Mouse (Mus musculus) gastrocnemius, postnatal 25 days (tissue): ENCODE data around the gene BC025920. TPM values are rescaled to one million over a fixed set of nuclear protein-coding genes. Genes with fewer than 3 reads are reported as not detected.

Experiments
- DNase-seq: peaks from one replicate; pipeline ENCODE4 v3.0.0; 2022
- total RNA-seq, 2 experiments: library from RNA; stranded (reverse); gene quantifications; 1 replicate in 1 of 2; 2 replicates in 1 of 2; pipeline ENCODE4 v1.2.3; 2021

Gene BC025920
- total RNA-seq, 2 experiments from 2014 or later, result 1.8 to 2.5 TPM

DNA sequence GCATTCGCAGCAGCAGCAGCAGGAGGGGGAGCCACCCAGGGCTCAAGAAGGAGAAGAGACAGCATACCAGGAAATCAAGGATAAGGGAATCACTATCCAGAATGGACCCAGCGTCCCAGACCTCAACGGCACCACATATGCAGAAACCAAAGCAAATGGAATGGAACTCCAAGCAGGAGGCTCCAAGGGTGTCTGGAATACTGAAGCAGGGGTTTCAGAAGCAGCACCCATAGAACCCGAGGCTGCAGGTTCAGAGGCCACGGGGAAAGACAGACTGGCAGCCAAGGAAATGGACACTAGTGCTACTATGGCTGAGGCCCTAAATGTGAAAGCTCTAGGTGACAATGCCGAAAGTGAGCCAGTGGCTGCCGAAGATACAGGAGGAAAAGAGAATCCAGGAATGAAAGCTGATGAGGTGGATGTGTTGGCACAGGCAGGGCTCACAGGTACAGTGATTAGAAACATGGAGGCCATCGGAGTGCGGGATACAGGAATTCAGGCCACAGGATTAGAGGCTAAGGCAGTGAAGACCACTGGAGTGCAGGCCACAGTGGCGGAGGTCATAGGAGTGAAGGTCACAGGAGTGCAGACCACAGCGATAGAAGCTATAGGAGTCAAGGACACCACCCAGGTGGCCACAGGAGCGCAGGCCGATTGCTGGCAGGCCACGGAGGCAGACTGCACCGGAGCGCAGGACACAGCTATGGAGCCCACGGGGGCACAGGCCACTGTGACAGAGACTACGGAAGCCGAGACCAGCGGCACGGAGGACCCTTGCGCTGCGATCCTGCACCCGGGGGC, 36.8 kb downstream of the BC025920 start:
- peak; percentile 5 for DNase-seq

DNA sequence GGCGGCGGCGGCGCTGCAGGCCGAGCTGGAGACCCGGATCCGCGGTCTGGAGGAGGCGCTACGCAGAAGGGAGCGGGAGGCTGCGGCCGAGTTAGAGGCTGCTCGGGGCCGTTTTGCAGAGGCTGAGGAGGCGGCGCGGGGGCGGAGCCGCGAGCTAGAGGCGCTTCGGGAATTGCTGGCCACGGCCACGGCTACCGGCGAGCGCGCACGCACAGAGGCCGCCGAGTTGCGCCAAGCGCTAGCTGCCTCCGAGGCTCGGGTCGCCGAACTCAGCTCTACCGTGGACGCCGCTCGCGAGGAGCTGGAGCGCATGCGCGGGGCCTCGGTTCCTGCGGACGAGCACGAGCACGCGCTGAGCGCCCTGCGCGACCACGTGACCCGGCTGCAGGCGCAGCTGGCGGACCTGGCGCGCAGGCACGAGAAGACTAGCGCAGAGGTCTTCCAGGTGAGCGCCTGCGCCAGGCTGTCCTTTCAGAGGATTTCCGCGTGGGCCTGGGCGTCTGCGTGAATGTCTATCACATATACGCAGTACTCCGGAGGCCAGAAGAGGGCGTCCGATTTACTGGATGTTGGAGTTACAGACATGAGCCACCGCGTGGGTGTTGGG, 37.5 kb downstream of the BC025920 start:
- DNase-seq, result peak; percentile 97

DNA sequence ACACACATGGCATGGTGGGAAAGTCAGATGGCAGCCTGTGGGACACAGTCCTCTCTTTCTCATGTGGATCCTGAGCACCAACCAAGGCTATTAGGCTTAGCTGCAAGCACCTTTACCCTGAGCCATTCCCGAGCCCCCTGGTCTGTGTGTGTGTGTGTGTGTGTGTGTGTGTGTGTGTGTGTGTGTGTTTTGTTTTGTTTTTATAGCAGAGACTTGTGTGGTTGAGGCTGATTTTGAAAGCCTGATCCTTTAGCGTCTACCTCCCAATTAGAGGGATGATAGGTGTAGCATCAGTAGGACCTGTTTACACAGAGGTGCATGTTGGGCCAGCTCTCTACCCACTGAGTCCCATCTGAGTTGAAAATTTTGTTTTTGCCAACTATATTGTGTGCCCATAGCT, 38.1 kb downstream of the BC025920 start:
- peak; percentile 4 for DNase-seq

GRCm38 (mm10) chr10:81644716-81645115, 38.6 kb downstream of the BC025920 start:
- peak; percentile 5 for DNase-seq

DNA sequence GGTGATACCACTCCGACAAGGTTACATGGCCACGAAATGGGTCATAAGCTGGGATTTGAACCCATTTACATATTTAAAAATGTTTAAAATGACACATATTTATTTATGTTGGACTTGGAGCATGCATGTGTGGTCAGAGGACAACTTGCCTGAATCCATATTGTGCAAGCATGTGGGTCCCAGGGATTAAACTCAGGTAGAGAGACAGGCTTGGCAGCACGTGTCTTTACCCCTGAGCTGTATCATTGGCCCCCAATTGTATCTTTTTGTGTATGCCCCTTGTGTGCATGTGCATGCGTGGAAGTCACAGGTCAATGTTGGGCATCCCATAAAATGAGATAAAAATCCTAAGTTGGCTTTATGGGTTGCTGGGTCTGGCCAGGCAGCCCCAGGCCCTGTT, 39.3 kb downstream of the BC025920 start:
- no peak for DNase-seq

DNA sequence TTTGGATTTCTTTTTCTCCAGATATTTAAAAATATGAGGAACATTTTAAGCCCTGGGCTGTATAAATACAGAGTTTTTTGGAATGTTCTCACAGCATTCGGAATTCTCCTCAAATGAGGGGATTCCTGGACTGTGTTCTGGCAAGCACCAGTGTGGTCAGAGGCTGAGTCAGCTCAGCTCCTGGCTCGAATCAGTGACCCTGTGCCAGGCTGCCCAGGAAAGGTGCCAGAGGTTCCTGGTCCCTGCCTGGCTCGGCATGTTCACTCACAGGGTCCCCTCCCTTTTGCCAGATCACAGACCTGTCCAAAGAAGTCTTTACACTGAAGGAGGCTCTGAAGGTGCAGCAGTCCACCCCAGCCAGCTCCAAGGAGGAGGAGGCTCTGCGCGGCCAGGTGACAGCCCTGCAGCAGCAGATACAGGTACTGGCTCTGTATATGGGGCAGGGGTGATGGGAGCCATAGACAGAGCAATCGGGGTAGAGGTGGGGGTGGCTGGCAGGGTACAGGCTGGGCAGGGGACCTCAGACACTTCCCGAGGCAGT, 40.0 kb downstream of the BC025920 start:
- DNase-seq, result no peak

- peak; percentile 73 for DNase-seq
Measured at GRCm38 (mm10) chr10:81648803-81649775, 43.0 kb downstream of the BC025920 start, which contains the start of gene Gm10778. Gm10778 (plus strand) TSS chr10:81649059.

GRCm38 (mm10) chr10:81655178-81655577, 49.1 kb downstream of the BC025920 start:
- no peak for DNase-seq

- no peak for DNase-seq
Measured at GRCm38 (mm10) chr10:81656174-81656573, 50.1 kb downstream of the BC025920 start.

Other genes starting within 250 kb of the BC025920 start
- 1 to 10 TPM; 2.3 to 2.9 TPM for gene Mfsd12, start 248.8 kb upstream of the BC025920 start, total RNA-seq
- under 1 TPM; 0.48 to 0.49 TPM for gene 4930404N11Rik, start 240.5 kb upstream of the BC025920 start, total RNA-seq
- 10 to 100 TPM; 13.5 to 14.0 TPM for gene Fzr1, start 227.8 kb upstream of the BC025920 start, total RNA-seq
- gene Dohh, start 221.8 kb upstream of the BC025920 start, total RNA-seq, result 10 to 100 TPM; 41.1 to 41.2 TPM
- gene Gm48551, start 221.8 kb upstream of the BC025920 start, total RNA-seq, result 1 to 10 TPM in 1 of 2 experiments, under 1 TPM in 1; 0.78 to 1.0 TPM
- under 1 TPM in 1 of 2 experiments, not detected in 1; 0.59 TPM for gene Gm48552, start 217.3 kb upstream of the BC025920 start, total RNA-seq
- gene Smim24, start 213.2 kb upstream of the BC025920 start, total RNA-seq, result under 1 TPM in 1 of 2 experiments, not detected in 1; 0.67 TPM
- gene Nfic, start 150.6 kb upstream of the BC025920 start, total RNA-seq, result 100 to 1,000 TPM; 215 to 268 TPM
- gene Celf5, start 123.6 kb upstream of the BC025920 start, total RNA-seq, result under 1 TPM in 1 of 2 experiments, not detected in 1; 0.24 TPM
- gene Ncln, start 109.9 kb upstream of the BC025920 start, total RNA-seq, result 10 to 100 TPM; 34.2 to 47.8 TPM
- gene S1pr4, start 106.1 kb upstream of the BC025920 start, total RNA-seq, result under 1 TPM; 0.99 to 1.00 TPM
- gene Gna15, start 82.0 kb upstream of the BC025920 start, total RNA-seq, result under 1 TPM; 0.36 to 0.62 TPM
- gene Gna11, start 61.1 kb upstream of the BC025920 start, total RNA-seq, result 10 to 100 TPM; 24.8 to 25.9 TPM
- gene Aes, start 46.8 kb upstream of the BC025920 start, total RNA-seq, result 100 to 1,000 TPM; 845 to 891 TPM
- 1 to 10 TPM; 5.3 to 6.2 TPM for gene Tle2, start 31.7 kb upstream of the BC025920 start, total RNA-seq
- gene Tle6, start 5.2 kb upstream of the BC025920 start, total RNA-seq, result 1 to 10 TPM; 3.9 to 6.8 TPM
- 1 to 10 TPM; 3.8 to 5.2 TPM for gene Sirt6, start 21.5 kb downstream of the BC025920 start, total RNA-seq
- 1 to 10 TPM; 5.9 to 9.5 TPM for gene Ankrd24, start 22.3 kb downstream of the BC025920 start, total RNA-seq
- 1 to 10 TPM in 1 of 2 experiments, under 1 TPM in 1; 0.87 to 1.3 TPM for gene Gm10778, start 42.8 kb downstream of the BC025920 start, total RNA-seq
- 1 to 10 TPM; 4.8 to 5.2 TPM for gene Zfp433, start 98.6 kb downstream of the BC025920 start, total RNA-seq
- gene Gm3055, start 164.9 kb downstream of the BC025920 start, total RNA-seq, result under 1 TPM; 0.13 to 0.51 TPM
- under 1 TPM; 0.64 to 0.87 TPM for gene Gm4767, start 205.9 kb downstream of the BC025920 start, total RNA-seq